Mouse (Mus musculus): Measurements from ENCODE around the gene Ripor3. TPM values are rescaled to one million over a fixed set of nuclear protein-coding genes. Genes with fewer than 3 reads are reported as not detected.

Gene Ripor3
- polyA plus RNA-seq, 1 experiment from 2014 or later = 1.1 TPM

DNA sequence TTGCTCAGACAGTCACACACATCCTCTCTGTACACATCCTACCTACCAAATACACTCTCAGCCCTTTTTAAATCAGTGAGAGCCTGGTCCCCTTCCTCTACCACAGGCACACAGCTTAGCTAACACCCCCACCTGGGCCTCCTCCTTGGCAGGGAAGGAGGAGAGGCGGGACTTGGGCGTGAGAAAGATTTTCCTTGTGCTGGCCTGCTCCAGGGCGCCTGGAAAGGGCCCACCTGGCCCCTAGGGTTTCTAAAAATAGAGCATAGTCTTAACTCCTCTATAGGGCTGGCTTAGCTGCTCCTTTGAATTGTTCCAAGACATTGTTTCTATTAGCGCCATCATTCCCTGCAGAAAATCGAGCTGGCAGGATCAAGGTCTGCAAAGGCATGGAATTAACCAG lies 35.4 kb upstream of the Ripor3 start:
- no peak overlapping the region for H3K4me2 ChIP-seq (replicated peaks; ENCODE audit: low read depth, low read length)
- no peaks in the 10 kb centered on the region for H3K27me3 ChIP-seq (replicated peaks; ENCODE audit: insufficient read depth, low read length)
- TF ChIP-seq CTCF (IDR thresholded peaks at IDR 0.05) (no peak), EP300 (IDR thresholded peaks at IDR 0.05) (no peak)
- H3K9ac ChIP-seq (replicated peaks; ENCODE audit: low read depth) = no peak overlapping the region
- H3K36me3 ChIP-seq (ENCODE audit: insufficient read depth, low read length) = no peaks in the 10 kb centered on the region
- no peak overlapping the region for H3K27ac ChIP-seq (ENCODE audit: low read length)
- 21% methylated on average over 5 of the region's 5 CpGs for WGBS
- no peaks in the 10 kb centered on the region for H3K9me3 ChIP-seq (ENCODE audit: low read length)
- no peak overlapping the region for H3K4me3 ChIP-seq (ENCODE audit: low read depth, low read length)
- DNase-seq (ENCODE audit: low spot score) = peak; percentile 33
- no peaks in the 10 kb centered on the region; the same call in 1 of the 2 replicates for H3K4me1 ChIP-seq (ENCODE audit: insufficient read depth, low read depth, low read length)
- peak; percentile 32; the same call in 1 of the 2 replicates for ATAC-seq

DNA sequence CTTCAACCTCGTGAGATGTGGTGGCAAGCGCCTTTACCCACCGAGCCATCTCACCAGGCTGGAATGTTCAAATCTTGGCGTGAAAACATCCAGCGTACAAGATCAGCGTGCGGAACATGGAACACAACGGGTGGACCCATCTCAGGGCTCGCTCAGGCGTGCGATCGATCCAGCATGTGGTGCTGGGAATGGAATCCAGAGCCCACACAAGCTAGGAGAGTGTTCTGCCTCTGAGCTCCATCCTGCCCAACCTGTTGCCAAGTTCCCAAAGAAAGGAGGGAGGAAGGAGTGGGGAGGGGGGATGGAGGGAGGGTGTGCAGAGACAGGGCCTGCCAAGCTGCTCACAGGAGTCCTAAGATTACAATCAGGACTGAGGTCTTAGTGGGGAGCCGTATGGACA lies 34.9 kb upstream of the Ripor3 start:
- WGBS = 63% methylated on average over 13 of the region's 13 CpGs
- Histone ChIP-seq H3K36me3 (ENCODE audit: insufficient read depth, low read length) (no peaks in the 10 kb centered on the region), H3K4me1 (ENCODE audit: insufficient read depth, low read depth, low read length) (no peaks in the 10 kb centered on the region; the same call in 1 of the 2 replicates), H3K9me3 (ENCODE audit: low read length) (no peaks in the 10 kb centered on the region), H3K4me2 (replicated peaks; ENCODE audit: low read depth, low read length) (no peak overlapping the region), H3K4me3 (ENCODE audit: low read depth, low read length) (no peak overlapping the region), H3K27ac (ENCODE audit: low read length) (no peak overlapping the region), H3K27me3 (replicated peaks; ENCODE audit: insufficient read depth, low read length) (no peaks in the 10 kb centered on the region), H3K9ac (replicated peaks; ENCODE audit: low read depth) (no peak overlapping the region)
- DNase-seq (ENCODE audit: low spot score) (no peak), ATAC-seq (no peak)
- TF ChIP-seq EP300 (IDR thresholded peaks at IDR 0.05) = no peak
- no peak for TF ChIP-seq CTCF (IDR thresholded peaks at IDR 0.05)

DNA sequence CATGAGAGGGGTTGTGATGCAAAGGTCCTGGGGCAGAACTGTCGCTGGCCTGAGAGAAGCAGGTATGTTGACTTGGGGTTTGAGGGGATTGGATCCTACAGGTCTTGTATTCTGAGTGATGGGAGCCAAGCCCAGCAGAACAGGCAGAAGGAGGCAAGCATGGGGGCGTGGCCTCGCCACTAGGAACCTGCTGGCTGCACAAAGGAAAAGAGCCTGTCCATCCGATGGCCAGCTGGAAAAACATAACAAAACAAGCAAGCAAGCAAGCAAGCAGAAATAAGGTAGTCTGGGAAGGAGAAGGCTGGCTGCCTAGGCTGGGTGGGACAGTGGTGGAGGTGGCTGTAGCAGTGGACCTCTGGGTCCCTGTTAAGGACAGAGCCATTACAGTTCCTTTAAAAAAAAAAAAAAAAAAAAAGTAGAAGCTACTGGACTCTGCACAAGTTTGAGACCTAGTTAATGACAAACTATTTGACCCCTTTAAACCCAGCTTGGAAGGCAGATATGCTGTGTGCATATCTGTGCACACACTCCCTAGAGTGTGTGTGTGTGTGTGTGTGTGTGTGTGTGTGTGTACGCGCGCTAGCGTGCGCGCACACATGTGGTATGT lies 34.4 kb upstream of the Ripor3 start:
- WGBS = 82% methylated on average over 10 of the region's 10 CpGs
- Histone ChIP-seq H3K9me3 (ENCODE audit: low read length) (no peaks in the 10 kb centered on the region), H3K4me1 (ENCODE audit: insufficient read depth, low read depth, low read length) (no peaks in the 10 kb centered on the region; the same call in 1 of the 2 replicates), H3K27ac (ENCODE audit: low read length) (no peak overlapping the region), H3K9ac (replicated peaks; ENCODE audit: low read depth) (no peak overlapping the region), H3K36me3 (ENCODE audit: insufficient read depth, low read length) (no peaks in the 10 kb centered on the region), H3K27me3 (replicated peaks; ENCODE audit: insufficient read depth, low read length) (no peaks in the 10 kb centered on the region), H3K4me3 (ENCODE audit: low read depth, low read length) (no peak overlapping the region), H3K4me2 (replicated peaks; ENCODE audit: low read depth, low read length) (no peak overlapping the region)
- ATAC-seq (no peak), DNase-seq (ENCODE audit: low spot score) (no peak)
- TF ChIP-seq CTCF (IDR thresholded peaks at IDR 0.05) = no peak
- no peak for TF ChIP-seq EP300 (IDR thresholded peaks at IDR 0.05)

DNA sequence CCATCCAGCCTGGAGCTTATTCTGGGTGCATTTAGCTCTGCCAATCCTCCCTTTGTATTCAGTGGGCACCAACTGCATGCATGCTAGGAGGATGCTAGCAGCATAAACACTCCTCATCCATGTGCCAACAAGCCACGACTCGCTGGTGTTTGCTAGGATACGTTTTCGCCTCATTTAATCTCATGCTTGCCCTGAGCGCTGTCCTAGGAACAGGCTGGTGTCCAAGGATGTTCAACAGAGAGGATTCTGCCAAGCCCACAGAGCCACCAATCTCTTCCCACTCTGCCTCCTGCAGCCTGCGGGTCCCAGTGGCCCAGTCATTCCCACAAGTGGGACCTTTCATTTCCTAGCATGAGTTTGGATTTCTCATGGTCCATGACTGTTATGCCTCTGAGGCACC lies 31.6 kb upstream of the Ripor3 start:
- no peaks in the 10 kb centered on the region for H3K36me3 ChIP-seq (ENCODE audit: insufficient read depth, low read length)
- H3K9me3 ChIP-seq (ENCODE audit: low read length) = no peaks in the 10 kb centered on the region
- no peak overlapping the region for H3K4me2 ChIP-seq (replicated peaks; ENCODE audit: low read depth, low read length)
- H3K9ac ChIP-seq (replicated peaks; ENCODE audit: low read depth) = no peak overlapping the region
- H3K4me1 ChIP-seq (ENCODE audit: insufficient read depth, low read depth, low read length) = no peaks in the 10 kb centered on the region; the same call in 1 of the 2 replicates
- TF ChIP-seq EP300 (IDR thresholded peaks at IDR 0.05) (no peak), CTCF (IDR thresholded peaks at IDR 0.05) (no peak)
- no peak overlapping the region for H3K27ac ChIP-seq (ENCODE audit: low read length)
- H3K27me3 ChIP-seq (replicated peaks; ENCODE audit: insufficient read depth, low read length) = no peaks in the 10 kb centered on the region
- 75% methylated on average over 6 of the region's 6 CpGs for WGBS
- ATAC-seq = no peak
- no peak overlapping the region for H3K4me3 ChIP-seq (ENCODE audit: low read depth, low read length)
- DNase-seq (ENCODE audit: low spot score) = no peak

DNA sequence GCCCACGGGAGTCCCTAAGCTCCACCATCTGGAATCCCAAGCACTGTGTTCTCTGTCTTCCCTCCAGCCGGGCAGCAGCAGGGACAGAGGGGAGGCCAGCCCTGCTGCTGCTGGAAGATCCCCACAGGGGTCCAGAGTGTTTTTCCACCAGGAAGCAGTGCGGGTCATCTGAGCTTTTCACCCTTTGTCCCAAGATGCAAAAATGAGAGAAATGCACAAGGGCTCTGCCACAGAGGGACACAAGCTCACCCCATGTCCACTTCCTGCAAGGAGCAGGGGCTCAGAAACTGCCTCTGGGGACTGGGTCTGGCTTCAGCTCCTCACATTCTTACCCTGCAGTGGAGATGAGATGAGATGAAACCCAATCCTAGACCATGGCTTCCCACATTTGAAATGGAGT lies 30.3 kb upstream of the Ripor3 start:
- Histone ChIP-seq H3K4me1 (ENCODE audit: insufficient read depth, low read depth, low read length) (no peaks in the 10 kb centered on the region; the same call in 1 of the 2 replicates), H3K36me3 (ENCODE audit: insufficient read depth, low read length) (no peaks in the 10 kb centered on the region), H3K9ac (replicated peaks; ENCODE audit: low read depth) (no peak overlapping the region), H3K27ac (ENCODE audit: low read length) (no peak overlapping the region), H3K27me3 (replicated peaks; ENCODE audit: insufficient read depth, low read length) (no peaks in the 10 kb centered on the region), H3K4me2 (replicated peaks; ENCODE audit: low read depth, low read length) (no peak overlapping the region), H3K9me3 (ENCODE audit: low read length) (no peaks in the 10 kb centered on the region), H3K4me3 (ENCODE audit: low read depth, low read length) (no peak overlapping the region)
- WGBS = 55% methylated on average over 3 of the region's 3 CpGs
- no peak for DNase-seq (ENCODE audit: low spot score)
- ATAC-seq = no peak
- TF ChIP-seq EP300 (IDR thresholded peaks at IDR 0.05) (no peak), CTCF (IDR thresholded peaks at IDR 0.05) (no peak)

DNA sequence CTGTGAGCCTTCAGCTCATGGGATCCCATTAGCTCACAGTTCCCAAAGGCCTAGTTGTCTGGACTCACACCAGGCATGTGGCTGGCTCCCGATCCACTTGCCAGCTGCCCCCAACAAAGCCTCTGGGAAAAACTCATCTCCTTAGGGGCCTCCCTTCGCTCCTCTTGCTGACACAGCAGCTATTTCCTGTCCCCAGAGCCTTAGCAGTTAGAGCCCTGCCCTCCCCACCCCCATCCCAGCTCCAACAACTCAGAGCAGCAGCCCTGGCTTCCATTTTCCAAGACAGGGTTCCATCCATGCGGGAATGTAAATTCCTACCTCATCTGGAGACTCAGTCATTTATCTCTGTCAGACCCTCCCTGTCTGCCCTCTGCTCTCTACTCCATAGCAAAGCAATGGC lies 26.6 kb upstream of the Ripor3 start:
- 23% methylated on average over 3 of the region's 3 CpGs for WGBS
- Histone ChIP-seq H3K9me3 (ENCODE audit: low read length) (no peaks in the 10 kb centered on the region), H3K4me3 (ENCODE audit: low read depth, low read length) (no peak overlapping the region), H3K36me3 (ENCODE audit: insufficient read depth, low read length) (no peaks in the 10 kb centered on the region), H3K27me3 (replicated peaks; ENCODE audit: insufficient read depth, low read length) (no peaks in the 10 kb centered on the region), H3K9ac (replicated peaks; ENCODE audit: low read depth) (no peak overlapping the region), H3K4me2 (replicated peaks; ENCODE audit: low read depth, low read length) (no peak overlapping the region), H3K4me1 (ENCODE audit: insufficient read depth, low read depth, low read length) (no peaks in the 10 kb centered on the region), H3K27ac (ENCODE audit: low read length) (no peak overlapping the region)
- TF ChIP-seq CTCF (IDR thresholded peaks at IDR 0.05) (no peak), EP300 (IDR thresholded peaks at IDR 0.05) (no peak)
- ATAC-seq (no peak), DNase-seq (ENCODE audit: low spot score) (peak; percentile 48)

DNA sequence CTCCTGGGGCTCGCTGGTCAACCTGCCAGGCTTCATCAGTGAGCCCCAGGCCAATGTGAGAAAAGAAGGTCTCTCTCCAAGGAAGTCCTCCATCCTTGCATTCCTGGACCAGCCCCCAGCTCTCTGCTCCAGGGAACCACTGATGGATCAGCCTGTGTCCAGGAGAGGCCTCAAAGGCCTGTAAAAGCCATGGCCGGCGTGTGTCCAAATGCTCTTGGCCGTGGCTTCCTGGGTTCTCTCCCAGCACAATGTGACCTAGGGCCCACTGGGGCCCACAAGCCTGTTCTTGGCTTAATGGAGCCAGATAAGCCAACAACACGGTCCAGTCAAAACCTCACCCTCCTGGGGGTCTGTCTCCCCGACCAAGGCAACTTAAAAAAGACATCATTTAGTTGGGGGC lies 25.5 kb upstream of the Ripor3 start:
- Histone ChIP-seq H3K9me3 (ENCODE audit: low read length) (no peaks in the 10 kb centered on the region), H3K4me1 (ENCODE audit: insufficient read depth, low read depth, low read length) (no peaks in the 10 kb centered on the region), H3K4me3 (ENCODE audit: low read depth, low read length) (no peak overlapping the region), H3K36me3 (ENCODE audit: insufficient read depth, low read length) (no peaks in the 10 kb centered on the region), H3K4me2 (replicated peaks; ENCODE audit: low read depth, low read length) (no peak overlapping the region), H3K9ac (replicated peaks; ENCODE audit: low read depth) (no peak overlapping the region), H3K27ac (ENCODE audit: low read length) (no peak overlapping the region), H3K27me3 (replicated peaks; ENCODE audit: insufficient read depth, low read length) (no peaks in the 10 kb centered on the region)
- 95% methylated on average over 6 of the region's 6 CpGs for WGBS
- ATAC-seq (no peak), DNase-seq (ENCODE audit: low spot score) (no peak)
- no peak for TF ChIP-seq CTCF (IDR thresholded peaks at IDR 0.05)

Data from lung, postnatal 0 days (tissue).